Mouse (Mus musculus) adrenal gland, postnatal 36 days (tissue): ENCODE data around the gene Cenph. TPM values are rescaled to one million over a fixed set of nuclear protein-coding genes. Genes with fewer than 3 reads are reported as not detected.
"Not testable (repeated sequence)": the region's sequence is repeated elsewhere in the genome, so short reads cannot be mapped to it uniquely, and the experiment has no call there.

Experiments used
- DNase-seq, 2 experiments: peaks; one replicate each; pipeline ENCODE4 v3.0.0; 2021; ENCODE audit warnings: mixed read lengths in 1 of 2
- long read RNA-seq, 2 experiments: library from polyadenylated mRNA; stranded (forward); transcript quantifications; one replicate each; pipeline ENCODE4 v2.0.0; 2021; ENCODE audit warnings: borderline sequencing depth in 2 of 2
- total RNA-seq, 2 experiments: library from RNA; stranded (reverse); gene quantifications; 2 replicates each; pipeline ENCODE4 v1.2.3; 2021

Gene Cenph
- under 1 TPM; 0.66 TPM for total RNA-seq
- long read RNA-seq, experiment 1, partial matches to known transcripts = 0 of 2 reads
- long read RNA-seq, experiment 1, other reads (novel, unspliced or antisense) = 0 of 2 reads
- long read RNA-seq, experiment 2, partial matches to known transcripts = 1 of 2 reads
- long read RNA-seq, experiment 2, other reads (novel, unspliced or antisense) = 0 of 2 reads

DNA sequence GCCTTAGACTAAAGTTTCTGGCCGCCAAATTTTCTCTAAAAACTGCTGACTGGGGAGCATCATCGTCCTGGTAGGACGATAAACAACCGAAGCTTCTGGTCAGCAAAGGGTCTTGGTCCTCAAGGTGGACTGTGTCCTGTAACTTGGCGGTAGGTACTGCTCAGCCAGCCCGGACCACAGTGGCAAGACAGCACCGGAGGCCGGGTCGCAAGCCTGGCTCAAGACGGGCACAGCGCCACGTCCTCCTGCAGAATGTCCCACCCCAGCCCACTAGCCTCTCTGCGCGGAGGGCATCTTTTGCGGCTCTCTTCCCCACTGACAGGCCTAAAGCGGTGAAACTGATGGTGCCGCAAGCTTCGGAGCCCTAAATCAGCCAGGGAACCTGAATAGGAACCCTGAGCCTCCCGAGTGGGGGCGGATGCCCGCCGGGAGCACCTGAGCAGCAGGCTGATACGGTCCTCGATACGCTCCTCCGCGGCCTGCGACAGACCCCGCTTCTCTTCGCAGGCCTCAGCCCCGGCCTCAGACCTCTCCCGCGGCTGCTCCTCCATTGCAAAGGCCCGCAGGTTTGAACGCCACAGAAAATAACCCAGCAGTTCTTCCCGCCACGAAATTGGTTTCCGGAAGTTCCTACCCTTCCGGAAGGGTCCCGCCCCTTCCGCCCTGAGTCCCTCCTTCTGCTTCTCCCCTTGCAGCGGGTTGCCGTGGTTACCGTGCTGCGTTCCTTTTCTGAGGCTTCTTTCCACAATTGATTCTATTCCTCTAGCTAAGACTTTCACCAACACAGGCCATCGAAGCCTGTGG is at the start of gene Cenph:
Gene Cenph, minus strand, starts transcription at position 648 of the 804 bp plus-strand sequence.
- peak; percentile 91 to 94 for DNase-seq

DNA sequence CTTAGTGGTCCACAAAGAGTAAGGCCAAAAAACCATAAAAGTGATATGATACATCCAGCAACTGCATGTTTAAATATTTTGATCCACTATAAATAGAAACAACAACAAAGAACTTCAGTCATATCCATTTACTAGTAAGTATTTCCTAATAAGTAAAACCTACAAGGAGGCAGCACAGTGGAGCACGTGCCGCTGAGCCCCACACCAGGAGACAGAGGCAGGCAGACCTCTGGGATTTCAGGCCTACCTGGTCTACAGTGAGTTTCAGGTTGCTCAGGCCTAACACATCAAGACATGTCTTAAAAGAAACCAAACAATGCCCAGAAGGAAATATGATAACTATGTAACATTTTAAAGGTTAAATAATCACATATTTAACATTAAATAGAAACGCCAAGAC is 49.2 kb upstream of the Cenph start:
- DNase-seq = no peak

DNA sequence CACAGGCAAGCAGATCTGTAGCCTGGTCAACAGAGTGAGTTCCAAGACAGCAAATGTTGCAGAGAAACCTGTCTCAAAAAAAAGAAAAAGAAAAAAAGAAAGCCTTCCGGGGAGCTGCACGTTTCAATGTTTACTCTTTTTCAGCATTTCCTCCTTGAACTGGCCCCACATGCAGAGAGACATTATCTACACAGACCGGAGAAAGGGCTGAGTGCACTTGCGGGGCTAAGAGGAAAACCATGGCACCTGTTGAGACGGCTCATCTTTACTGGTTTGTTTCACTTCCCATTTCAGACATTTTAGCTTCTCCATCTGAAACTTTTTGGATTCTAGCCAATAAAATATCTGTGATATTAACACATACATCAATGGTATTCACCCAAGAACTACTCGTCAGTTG is 48.6 kb upstream of the Cenph start:
- DNase-seq = no peak

DNA sequence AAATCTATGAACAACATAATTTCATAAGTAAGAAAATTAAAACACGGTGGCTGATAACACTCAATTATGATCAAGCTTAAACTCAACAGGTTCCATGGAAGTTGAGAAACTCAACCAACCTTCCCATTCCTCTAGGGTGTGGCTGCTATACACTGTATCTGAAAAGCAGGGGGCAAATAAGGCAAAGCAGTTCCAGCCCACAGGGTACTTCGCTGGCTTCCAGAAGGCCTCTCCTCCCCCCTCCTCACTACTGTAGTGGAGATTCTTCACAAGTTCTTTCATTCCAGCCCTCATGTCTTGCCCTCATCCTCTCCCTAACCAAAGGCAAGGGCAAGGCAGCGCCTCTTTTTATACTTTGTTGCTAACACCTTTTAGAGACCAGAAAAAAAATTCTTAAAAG is 48.2 kb upstream of the Cenph start:
- no peak for DNase-seq

DNA sequence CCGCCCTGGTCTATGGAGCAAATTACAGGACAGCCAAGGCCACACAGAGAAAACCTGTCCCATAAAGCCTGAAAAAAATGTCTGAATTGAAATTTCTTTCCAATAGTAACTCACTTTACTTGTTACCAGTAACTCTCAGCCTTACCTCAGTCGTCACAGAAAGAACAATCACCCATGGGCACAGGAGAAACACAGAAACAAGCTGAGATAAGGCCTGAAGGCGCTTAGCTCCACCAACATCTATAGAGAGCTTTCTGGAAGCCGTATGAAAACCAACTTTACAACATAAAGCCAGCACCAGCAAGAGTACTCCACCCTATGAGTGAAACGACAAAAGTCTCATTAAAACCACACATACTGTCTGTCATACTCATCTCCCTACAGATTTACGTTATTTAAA is 38.8 kb upstream of the Cenph start:
- DNase-seq = no peak

DNA sequence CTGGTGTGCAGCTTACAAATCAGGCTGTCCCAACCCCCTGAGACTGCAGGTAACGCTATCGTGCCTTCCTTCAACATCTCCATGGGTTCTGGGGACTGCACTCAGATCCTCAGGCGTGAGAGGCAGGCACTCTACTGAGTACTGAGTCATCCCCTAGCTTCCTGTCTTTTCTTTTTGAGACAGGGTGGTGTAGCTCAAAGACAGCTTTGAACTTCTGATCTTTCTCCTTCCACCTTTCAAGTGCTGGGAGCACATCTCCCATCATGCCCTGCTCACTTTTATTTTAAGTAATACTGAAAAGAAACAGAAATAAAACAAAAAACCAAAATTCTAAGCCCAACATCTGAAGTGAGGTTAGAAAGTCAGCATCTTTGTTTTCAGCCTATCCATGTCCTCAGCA is 30.1 kb upstream of the Cenph start:
- DNase-seq = no peak

DNA sequence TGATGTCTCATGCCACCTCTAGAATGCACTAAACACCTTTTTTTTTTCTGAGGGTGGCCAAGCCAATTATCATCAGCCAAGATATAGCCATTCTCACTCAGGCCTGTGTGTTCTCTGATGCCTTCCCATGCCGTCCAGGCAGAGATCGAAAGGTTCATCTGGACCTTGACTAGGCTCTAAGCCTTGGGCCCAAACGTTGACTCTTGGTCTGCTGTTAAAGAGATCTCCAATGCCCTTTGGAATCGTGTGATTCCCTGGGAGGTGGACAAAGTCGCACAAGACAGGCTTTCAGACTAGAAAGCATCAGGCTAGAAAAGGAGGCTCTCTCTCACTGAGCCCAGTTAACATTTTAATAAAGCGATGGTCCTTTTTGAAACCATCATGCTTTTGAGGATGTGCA is 21.5 kb upstream of the Cenph start:
- no peak for DNase-seq

DNA sequence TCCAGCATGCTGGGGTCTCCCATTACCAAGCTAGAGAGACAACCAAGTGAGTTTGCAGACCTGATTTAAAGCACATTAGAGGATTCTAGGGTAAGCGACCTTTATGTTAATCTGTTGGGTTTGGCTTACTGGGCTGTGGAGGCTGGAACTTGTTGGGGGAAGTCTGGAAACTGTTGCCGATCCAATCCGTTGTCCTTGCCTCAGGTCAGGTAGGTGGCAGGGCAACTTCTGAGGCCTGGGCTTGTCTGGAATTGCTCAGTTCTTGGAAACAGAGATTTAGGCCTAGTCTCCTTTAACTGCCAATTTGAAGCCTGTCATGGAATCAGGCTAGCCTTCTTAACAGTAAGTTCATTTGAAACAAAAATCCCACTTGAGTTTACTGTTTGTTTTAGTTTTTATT is 13.4 kb upstream of the Cenph start:
- DNase-seq = no peak

DNA sequence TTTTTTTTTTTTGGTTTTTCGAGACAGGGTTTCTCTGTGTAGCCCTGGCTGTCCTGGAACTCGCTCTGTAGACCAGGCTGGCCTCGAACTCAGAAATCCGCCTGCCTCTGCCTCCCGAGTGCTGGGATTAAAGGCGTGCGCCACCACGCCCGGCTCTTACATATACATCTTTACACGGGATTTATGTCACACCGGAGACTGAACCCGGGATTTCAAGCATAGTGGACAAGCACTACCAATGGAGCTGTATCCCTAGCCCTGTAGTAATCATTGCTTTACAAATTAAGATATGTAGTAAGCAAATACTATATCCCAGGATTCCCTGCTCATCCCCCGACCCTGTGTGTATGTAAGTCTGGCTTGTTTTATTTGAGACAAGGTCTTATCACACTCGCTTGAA is 12.4 kb upstream of the Cenph start:
- not testable (repeated sequence) for DNase-seq

DNA sequence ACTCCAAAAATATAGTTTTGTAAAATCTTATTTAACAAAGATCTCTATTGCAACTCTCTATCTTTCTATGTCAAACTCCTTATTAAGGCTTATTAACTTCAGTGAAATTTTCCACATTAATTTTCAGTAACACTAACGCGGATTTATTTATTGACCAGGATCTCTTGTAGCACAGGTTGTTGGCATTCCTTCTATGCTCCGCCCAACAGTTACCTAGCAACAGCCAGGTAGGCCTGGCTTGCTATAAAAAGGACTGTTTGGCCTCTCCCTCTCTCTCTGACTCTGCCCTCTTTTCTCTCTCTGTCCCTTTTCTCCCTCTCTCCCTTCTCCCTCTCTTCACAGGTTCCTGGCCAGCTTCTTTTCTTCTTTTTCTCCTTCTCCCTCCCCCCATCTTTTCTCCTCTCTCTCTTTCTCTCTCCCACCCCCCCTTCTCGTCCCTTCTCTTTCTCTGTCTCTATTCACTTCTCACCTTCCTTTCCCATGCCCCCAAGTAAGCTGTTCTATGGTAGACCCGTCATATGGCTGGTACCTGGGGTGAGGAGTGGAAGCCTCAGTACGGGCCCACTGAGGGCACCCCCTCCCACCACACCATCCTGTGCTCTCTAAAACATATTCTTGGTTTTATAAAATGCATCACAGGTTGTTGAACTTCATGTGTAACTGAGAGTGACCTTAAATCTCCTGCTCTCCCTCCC is 11.8 kb upstream of the Cenph start:
- no peak for DNase-seq

DNA sequence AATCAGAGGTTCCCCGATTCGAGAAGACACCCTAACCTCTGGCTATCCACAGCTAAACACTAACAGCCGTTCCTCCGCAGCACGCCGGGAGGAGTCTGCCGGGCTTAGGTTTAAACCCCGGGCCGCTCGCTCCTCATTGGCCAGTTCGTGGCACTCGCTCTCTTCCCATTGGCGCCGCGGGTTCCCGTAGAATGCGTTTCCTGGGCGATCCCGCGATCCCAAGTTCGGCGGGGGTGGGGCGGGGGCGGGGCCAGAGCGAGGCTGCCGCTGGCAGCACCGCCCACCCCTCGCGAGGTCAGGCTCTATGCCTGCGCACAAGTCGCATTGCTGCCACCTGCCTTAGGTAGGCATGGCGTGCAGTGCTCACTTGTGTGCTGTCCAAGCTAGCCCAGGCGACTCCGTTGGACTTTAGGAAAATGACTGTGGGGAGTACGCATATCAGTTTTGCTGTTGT is 10.7 kb upstream of the Cenph start, which contains the start of gene Ccnb1:
Gene Ccnb1, minus strand, starts transcription at position 157 of the 454 bp plus-strand sequence.
- DNase-seq = peak; percentile 94 to 95

DNA sequence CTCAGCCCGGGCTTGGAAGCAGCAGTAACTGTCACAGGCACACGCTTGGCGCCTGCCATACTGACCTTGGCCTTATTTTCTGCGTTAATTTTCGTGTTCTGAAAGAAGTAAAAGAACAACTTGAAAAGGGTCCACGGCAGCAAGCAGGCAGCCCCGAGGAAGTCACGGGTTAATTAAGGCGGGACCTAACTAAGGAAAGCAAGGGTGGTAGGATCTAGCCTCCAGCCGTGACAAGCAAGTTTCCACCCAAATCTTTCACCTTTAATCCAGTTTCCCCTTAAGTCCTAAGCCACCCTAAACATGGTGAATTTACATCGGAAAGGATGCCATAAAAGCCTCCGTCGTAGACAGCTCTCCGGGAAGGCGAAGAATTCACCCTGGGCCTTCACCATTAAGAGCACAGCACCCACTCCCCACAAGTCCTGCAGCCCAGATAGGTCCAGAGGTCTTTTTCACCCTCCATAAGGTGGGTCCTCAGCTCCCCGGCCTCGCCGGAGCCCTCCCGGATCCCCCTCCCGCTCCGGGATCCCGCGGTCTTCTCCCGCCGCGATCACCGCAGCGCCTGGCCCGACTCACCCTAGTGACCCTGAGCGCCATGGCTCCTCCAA is 10.2 kb upstream of the Cenph start:
- DNase-seq = no peak

DNA sequence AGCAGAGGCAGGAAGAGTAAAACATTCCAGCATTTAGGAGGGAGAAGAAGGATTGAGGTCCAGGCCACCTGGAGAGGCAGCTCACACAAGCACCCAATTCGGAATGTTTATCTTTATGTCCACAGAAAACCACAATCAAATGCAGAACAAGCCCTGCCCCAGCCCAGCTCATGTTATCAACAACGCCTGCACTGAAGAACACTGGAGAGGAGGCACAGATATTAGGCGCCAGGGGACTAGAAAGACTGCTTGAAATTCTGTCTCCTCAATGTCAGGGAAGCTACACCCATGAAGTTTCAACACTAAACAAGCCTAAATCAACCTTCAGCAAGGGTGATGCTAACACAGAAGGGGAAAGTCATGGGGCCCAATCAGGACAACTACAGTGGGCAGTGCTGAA is 1.8 kb upstream of the Cenph start:
- DNase-seq = no peak

DNA sequence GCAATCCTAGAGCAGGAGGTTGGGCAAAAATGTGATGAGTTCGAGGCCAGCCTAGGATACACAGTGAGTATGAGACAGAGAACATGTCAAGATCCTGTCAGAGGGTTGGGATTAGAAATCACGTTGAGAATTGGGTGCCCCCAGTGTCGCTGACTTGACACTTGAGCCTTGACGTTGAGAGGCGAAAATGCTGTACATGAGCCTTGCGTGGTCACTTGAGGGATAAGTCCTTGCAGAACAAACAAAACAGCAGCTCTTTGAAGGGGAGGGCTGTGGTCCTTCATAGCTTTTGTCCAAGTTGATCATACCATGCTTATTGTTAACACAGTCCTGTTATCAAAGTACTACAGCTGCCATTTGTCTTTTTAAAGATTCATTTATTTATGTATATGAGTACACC is 1.0 kb upstream of the Cenph start:
- no peak for DNase-seq

DNA sequence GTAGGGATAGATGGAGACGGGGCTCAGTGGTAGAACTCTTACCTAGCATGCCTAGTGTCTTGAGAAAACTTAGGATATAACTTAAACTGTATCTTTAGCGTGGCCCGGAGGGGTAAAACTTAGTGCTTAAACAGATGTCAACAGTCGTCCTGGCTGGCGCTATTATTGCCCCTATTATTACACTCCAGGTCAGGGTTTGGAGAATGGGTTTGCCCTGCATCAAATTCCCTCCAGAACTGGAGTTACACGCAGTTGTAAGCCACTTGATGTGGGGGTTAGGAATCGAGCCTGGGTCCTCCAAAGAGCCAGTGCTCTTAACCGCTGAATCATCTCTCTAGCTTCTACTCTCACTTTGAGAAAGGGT is 339 bp upstream of the Cenph start:
- no peak for DNase-seq

DNA sequence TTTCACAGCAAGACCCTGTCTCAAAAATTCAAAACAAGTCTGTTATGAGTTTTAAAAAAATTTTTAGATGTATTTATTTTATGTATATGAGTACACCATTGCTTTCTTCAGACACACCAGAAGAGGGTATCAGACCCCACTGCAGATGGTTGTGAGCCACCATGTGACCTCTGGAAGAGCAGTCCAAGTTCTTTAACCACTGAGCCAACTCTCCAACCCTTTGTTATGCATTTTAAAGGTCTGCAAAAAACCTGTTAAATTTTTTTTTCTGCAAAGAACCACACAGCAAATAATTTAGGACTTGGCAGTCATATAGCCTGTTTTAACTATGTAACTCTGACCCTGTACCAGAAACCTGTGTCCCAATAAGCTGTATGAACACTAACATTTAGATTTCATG is 995 bp downstream of the Cenph start:
- no peak for DNase-seq

DNA sequence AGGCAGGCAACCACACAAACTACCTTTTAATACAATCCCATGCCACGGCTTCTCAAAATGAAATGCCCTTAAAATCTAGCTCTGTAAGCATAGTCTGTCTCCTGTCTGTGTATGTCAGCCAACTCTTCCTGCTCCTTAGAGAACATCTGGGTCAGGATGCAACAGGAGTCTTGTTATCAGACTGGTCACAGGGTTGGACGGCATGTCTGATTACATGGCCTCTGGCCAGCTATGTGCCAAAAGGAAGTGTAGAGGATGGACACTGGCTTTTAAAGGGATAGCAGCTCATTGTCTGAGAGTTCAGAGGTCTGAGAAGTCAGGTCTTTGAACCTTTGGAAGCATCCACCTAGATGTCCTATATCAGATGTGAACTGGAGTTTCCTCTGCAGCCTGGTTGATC is 20.4 kb downstream of the Cenph start:
- DNase-seq = no peak

DNA sequence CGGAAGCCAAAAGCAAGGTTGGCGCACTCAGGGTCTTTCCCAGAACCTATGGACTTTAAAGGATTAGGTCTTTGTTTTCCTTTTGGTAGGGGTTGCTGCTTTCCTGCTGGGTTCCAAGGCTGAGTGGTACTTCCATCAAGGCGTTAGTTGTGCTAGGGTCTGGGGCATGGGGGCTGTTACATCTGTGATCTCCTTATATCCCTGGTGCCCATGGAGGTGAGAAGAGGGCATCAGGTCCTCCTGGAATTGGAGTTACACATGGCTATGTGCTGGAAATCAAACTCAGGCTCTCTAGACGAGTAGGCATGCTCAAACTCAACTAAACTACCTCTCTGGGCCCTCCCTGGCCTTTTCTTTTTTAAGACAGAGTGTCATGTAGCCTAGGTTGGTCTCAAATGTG is 21.5 kb downstream of the Cenph start:
- no peak for DNase-seq

DNA sequence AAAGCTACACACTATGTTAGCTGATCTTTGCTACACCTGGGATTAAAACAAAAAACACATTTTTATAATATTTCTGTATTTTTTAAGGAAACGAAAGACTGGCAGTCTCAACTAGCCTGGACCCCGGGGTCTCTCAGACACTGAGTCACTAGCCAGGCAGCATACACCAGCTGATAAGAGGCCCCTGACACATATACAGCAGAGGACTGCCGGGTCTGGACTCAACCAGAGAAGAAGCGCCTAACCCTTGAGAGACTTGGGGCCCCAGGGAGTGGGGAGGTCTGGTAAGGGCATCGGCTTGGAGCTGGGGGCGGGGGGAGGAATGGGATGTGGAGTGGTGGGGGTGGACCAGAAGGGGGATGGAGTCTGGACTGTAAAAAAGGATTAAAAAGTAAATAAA is 22.7 kb downstream of the Cenph start:
- no peak for DNase-seq

DNA sequence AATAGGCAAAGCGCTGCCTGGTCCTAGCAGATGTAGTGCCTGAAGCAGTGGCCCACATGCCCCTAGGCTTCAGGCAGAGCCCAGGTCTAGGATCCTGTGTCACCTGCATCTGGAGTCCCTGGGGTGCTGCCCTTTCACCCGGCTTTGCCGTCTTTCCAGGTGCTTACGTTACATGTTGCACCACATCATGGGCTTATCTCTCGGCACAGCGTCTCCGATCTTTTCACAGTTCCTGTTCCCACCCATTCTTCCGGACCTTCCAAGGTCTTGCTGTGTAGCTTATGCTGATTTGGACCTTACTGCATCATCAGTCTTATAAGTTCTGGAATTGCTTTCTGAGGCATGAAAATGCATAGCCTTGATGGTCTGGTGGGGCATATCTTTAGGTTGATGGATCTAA is 23.2 kb downstream of the Cenph start:
- no peak for DNase-seq

DNA sequence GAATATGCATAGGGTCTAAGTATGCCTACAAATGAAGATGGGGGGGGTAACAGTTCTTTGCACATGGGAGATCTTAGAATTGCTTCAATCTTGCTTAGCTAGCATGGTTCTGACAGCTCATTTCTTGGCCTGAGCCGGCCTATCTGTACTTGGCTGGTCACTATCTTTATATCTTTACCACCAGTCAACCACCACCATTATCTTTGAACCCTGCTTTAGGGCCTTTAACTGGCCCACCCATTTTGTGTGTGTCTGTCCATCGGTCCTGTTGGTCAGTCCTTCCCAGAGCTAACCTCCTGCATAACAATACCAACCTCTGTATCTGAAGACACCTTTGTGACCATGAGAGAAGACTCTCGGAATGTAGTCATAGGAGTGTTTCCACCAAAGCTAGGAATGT is 24.3 kb downstream of the Cenph start:
- DNase-seq = no peak

DNA sequence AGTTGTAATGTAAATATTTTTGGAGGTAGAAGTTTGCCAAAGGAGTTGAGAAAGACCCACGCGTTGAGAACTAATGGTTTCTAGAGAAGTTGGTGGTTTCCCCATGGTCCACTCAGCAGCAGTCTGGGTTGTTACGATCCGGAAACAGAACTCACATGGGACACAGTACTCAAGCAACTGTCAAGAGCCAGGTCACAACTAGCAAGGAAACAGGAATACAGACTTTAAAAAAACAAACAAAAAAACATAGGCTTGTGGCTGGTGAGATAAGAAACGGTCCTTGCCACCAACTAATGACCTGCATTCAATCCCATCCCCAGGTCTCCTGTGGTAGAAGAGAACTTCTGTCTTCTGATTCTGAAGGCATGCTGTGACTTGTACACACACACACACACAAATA is 24.9 kb downstream of the Cenph start:
- no peak for DNase-seq

DNA sequence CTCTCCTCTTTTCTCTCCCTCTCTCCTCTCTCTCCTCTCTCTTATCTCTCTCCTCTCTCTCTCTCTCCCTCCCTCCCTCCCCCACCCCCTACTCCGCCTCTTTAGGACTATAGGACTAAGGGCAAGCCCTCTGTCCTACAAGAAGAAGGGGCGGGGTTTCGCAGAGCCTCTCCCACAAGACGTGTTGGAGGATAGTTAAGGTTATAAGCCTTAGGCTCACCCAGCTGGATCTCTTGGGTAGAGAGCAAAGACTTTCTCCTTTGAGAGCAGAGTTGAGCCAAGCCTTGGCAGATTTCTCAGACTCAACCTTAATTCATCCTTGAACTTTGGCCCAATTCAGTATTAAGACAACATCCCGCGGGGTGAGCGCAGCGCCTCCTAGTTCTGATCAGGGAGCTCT is 27.1 kb downstream of the Cenph start:
- DNase-seq = peak in 1 of 2 experiments; percentile 20
